Mouse (Mus musculus): ENCODE measurements around the gene Gm26602. TPM values are rescaled to one million over a fixed set of nuclear protein-coding genes. Genes with fewer than 3 reads are reported as not detected.
"Not testable (repeated sequence)": the region's sequence is repeated elsewhere in the genome, so short reads cannot be mapped to it uniquely, and the experiment has no call there.

Gene Gm26602
- total RNA-seq, 2 experiments from 2014 or later = not detected

DNA sequence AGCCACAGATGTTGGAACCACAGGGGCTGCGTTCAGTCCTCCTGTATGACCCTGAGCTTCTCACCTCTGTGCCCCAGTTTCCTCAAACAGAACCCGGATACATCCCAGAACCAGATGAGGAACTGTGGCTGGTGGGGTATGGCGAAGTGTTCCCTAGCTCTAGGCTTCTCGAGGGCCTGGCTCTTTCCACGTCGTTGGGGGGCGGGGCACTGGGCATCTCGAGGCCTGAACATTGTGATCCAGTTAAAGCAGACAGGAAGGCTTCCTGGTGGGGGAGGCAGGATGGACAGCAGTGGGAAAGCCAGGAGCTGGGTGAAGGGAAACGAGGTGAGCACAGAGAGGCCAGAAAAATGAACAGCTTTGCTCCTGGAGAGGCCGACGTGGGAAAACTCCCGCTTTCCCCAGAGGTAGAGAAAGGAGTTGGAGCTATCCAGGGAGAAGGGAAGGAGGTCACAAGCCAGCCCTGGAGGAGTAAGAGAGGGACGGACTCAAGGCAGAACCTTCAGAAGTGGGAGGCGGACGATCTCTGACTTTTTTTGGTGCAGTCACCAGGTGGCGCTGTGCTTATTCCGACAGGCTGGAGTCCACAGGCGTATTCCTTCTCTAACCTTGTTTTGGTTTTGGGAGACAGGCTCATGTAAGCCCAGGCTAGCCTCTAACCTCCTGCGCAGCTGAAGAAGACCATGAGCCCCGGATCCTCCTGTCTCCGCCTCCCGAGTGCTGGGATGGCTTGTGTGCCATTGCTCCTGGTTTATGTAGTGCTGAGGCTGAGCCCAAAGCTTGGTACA lies 27.2 kb upstream of the Gm26602 start:
- intact Hi-C loops (cut with DNase I) = loop anchor here (2.0 kb wide), 2 partner anchors 39 to 49 kb away; no protein-coding TSS in a partner anchor
- DNase-seq = peak; percentile 82 to 89

GRCm38 (mm10) chr10:79884446-79884845 lies 26.2 kb upstream of the Gm26602 start:
- intact Hi-C loops (cut with DNase I) = no loop called here

GRCm38 (mm10) chr10:79884938-79885337 lies 25.7 kb upstream of the Gm26602 start:
- DNase-seq; intact Hi-C loops (cut with DNase I): not testable (repeated sequence)

More at GRCm38 (mm10) chr10:79884446-79884845, 26.2 kb upstream of the Gm26602 start:
- peak; percentile 75 to 77 for DNase-seq

DNA sequence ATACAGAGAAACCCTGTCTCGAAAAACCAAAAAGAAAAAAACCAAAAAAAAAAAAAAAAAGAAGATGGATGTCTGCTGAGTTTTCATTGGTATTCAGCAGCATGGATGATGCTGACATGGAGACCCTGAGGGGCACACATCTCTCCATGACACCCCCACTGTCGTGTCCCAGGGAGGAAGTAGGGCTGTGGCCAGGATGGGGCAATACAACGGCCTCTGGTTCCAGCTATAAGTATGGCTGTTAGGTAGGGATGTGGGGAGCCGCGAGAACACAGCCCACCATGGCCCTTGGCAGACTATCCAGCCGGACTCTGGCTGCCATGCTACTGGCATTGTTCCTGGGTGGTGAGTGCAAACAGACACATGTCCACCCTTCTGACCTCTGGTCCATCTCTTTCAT lies 24.6 kb upstream of the Gm26602 start, which contains the start of gene Elane:
TSS of gene Elane (plus strand) at position 194 of the 400 bp plus-strand sequence.
- intact Hi-C loops (cut with DNase I) = no loop called here

GRCm38 (mm10) chr10:79886611-79887010 lies 24.0 kb upstream of the Gm26602 start:
- DNase-seq = no peak
- intact Hi-C loops (cut with DNase I) = no loop called here

More for the DNA sequence above, 24.6 kb upstream of the Gm26602 start, which contains the start of gene Elane:
- DNase-seq = no peak

DNA sequence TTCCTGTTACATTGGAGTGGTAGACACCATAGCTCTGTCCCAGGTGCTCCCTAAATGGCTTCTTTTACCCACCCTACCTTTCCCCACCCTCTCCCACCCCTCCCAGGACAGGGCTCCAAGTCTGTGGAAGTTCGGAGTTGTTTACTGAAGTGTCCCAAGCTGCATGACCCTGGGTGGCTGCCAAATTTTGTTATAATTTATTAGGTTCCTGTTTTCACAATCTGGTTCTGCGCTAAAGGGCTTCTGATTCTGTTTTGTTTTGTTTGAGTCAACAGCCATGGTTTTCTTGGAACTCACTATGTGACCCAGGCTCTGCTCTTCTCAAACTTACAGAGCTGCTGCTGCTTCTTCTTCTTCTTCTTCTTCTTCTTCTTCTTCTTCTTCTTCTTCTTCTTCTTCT lies 21.3 kb upstream of the Gm26602 start:
- no peak for DNase-seq
- intact Hi-C loops (cut with DNase I) = no loop called here

- intact Hi-C loops (cut with DNase I) = no loop called here
- DNase-seq = no peak
These were observed 20.0 kb upstream of the Gm26602 start, which contains the start of gene Cfd for GRCm38 (mm10) chr10:79890670-79891069. Cfd (plus strand) TSS chr10:79890853.

- intact Hi-C loops (cut with DNase I) = loop anchor here (1.0 to 2.0 kb wide), 3 partner anchors 33 to 64 kb away; no protein-coding TSS in a partner anchor
- peak; percentile 80 to 83 for DNase-seq
These were observed 18.1 kb upstream of the Gm26602 start for GRCm38 (mm10) chr10:79892451-79893118.

- DNase-seq = no peak
- intact Hi-C loops (cut with DNase I) = no loop called here
These were observed 14.3 kb upstream of the Gm26602 start for GRCm38 (mm10) chr10:79896306-79896705.

- no peak for DNase-seq
- intact Hi-C loops (cut with DNase I) = no loop called here
These were observed 13.8 kb upstream of the Gm26602 start for GRCm38 (mm10) chr10:79896814-79897213.

DNA sequence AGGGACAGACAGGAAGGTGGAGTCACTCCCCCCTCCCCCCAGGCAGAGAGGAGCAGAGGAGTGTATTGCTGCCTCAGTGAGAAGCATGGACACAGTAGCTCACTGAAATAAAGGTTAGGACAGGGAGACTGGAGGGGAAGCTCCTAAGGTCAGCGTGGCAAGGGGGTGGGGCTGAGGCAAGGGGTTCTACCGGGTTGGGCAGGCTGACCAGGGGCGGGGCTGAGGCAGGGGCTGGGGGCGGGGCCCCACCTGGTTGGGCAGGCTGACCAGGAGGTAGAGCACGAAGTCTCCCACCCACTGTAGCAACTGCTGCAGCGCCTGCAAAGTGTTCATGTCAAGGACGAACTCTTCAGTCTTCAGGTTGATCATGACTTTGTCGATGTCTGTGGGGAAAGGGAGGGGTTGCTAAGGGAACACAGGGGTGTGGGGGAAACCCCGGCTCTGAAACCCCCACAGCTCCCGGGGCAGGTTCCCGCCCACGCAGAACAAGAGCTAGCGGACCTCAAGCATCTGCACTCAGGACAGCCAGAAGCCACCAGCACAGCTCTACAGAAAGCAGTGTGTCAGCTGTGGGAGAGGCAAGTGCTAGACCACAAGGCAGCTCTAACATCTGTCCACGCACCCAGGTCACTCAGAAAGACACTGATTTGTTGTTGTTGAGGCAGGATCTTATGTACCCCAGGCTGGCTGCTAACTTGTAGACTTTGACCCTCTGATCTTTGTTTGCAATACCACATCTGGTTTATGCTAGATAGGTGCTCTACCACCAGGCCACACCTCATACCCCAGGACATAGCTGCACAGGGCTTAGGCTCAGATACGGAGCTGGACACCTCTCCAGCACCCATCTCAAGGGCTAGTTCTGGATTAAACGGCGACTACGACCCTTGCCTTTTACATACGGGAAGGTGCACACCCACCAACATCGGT lies 13.1 kb upstream of the Gm26602 start:
- no peak for DNase-seq
- intact Hi-C loops (cut with DNase I) = no loop called here

DNA sequence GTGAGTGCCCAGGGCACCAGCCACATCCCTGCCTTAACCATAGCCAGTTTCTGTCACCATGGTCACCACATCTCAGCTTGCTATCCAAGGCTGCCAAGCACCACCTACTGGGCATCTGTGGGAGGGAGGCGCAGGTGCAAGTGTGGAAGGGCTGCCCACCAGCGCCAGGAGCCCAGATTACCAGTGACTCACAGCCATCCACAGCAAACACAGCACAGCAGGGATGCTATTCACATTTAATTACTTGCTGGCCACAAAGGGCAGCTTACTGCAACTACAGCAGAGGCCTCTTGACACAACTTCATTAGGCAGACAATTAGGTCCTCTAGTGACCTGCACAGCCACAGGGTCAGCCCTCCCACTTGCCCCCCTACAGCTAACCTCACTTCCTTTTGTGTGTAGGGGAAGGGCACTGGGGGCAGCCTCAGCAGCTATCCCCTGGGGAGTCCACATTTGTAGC lies 9.7 kb upstream of the Gm26602 start:
- intact Hi-C loops (cut with DNase I) = no loop called here

GRCm38 (mm10) chr10:79906712-79907111 lies 3.9 kb upstream of the Gm26602 start:
- intact Hi-C loops (cut with DNase I) = no loop called here
- DNase-seq = no peak

More for the DNA sequence above, 9.7 kb upstream of the Gm26602 start:
- no peak for DNase-seq

GRCm38 (mm10) chr10:79907415-79907814 lies 3.2 kb upstream of the Gm26602 start:
- intact Hi-C loops (cut with DNase I) = no loop called here
- DNase-seq = no peak

GRCm38 (mm10) chr10:79908167-79909091 lies 2.2 kb upstream of the Gm26602 start, which contains the start of gene Med16:
Med16 (minus strand) TSS chr10:79908923.
- intact Hi-C loops (cut with DNase I) = no loop called here
- peak; percentile 93 to 96 for DNase-seq

DNA sequence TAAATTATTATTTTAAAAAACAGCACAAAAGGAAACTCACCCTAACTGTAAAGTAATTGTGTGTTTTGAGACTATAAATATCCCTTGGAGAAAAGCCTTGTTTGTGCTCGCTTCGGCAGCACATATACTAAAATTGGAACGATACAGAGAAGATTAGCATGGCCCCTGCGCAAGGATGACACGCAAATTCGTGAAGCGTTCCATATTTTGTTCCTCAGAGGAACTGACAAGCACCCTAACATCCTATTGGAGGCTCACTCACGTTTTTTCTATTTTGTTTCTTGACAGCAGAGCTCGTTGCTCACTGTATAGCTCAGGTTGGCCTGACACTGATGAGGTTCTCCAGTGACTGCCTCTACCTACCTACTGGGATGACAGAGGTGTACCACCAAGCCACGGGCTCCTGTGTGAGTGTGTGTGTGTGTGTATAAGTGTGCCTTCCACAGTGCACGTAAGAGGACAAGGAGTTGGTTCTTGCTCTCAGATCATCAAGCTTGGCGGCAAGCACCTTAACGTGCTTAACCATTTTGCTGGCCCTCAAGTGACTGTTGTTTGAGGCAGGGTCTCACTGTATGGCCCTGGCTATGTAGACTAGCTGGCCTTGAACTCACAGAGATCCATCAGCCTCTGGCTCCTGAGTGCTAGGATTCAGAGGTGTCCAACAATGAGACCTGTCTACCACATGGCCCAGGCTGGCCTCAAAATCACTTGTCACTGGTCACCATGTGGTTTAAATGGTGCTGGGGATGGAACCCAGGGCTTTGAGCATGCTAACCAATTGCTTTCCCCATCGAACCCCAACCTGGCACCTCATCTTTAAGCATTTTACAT lies 1.3 kb upstream of the Gm26602 start:
- DNase-seq = peak in 1 of 2 experiments; percentile 26
- intact Hi-C loops (cut with DNase I) = no loop called here

- intact Hi-C loops (cut with DNase I) = no loop called here
- DNase-seq = no peak
These were observed 1.8 kb downstream of the Gm26602 start for GRCm38 (mm10) chr10:79912412-79912811.
